Mouse (Mus musculus): Measurements from ENCODE around the gene Zpbp. TPM values are rescaled to one million over a fixed set of nuclear protein-coding genes. Genes with fewer than 3 reads are reported as not detected.

The Zpbp gene
- 0.64 and 0.74 TPM in 2 replicates for polyA plus RNA-seq (2015; fragmentation: Nextera tagmentation; extraction: Ambion mirVana)

- H3K4me2 ChIP-seq (replicated peaks): peak within 1 kb of the TSS; percentile 65
- H3K27me3 ChIP-seq: no peaks in the 10 kb centered on the region
- peak within 1 kb of the TSS; percentile 79 for H3K27ac ChIP-seq (replicated peaks)
- H3K4me1 ChIP-seq: no peaks in the 10 kb centered on the region; the same call in 1 of the 2 replicates
- H3K9me3 ChIP-seq (replicated peaks): no peaks in the 10 kb centered on the region
- H3K9ac ChIP-seq: peak within 1 kb of the TSS; percentile 63
- peak within 1 kb of the TSS; percentile 74 for H3K4me3 ChIP-seq (replicated peaks)
- H3K36me3 ChIP-seq: no peaks in the 10 kb centered on the region
- peak; percentile 94 for ATAC-seq (ENCODE audit: insufficient number of reproducible peaks, low FRiP score, low TSS enrichment, low read depth)
- WGBS: 3% methylated on average over 66 of the region's 66 CpGs
These were observed at the start of gene Zpbp, which contains the start of gene Spata48 for GRCm38 (mm10) chr11:11461635-11462560. TSS of gene Zpbp (minus strand) at chr11:11462408. TSS of gene Spata48 (plus strand) at chr11:11462094.

GRCm38 (mm10) chr11:11509413-11509812, 47.2 kb upstream of the Zpbp start:
- H3K4me3 ChIP-seq (replicated peaks): no peak overlapping the region
- no peaks in the 10 kb centered on the region for H3K27me3 ChIP-seq
- no peak for ATAC-seq (ENCODE audit: insufficient number of reproducible peaks, low FRiP score, low TSS enrichment, low read depth)
- WGBS: 62% methylated on average over 2 of the region's 2 CpGs
- no peak overlapping the region for H3K27ac ChIP-seq (replicated peaks)
- no peak overlapping the region for H3K4me2 ChIP-seq (replicated peaks)
- H3K9me3 ChIP-seq (replicated peaks): no peaks in the 10 kb centered on the region
- no peaks in the 10 kb centered on the region for H3K4me1 ChIP-seq
- no peaks in the 10 kb centered on the region for H3K36me3 ChIP-seq
- H3K9ac ChIP-seq: no peak overlapping the region

GRCm38 (mm10) chr11:11506187-11506586, 44.0 kb upstream of the Zpbp start:
- Histone ChIP-seq H3K4me3 (replicated peaks) (no peak overlapping the region), H3K9me3 (replicated peaks) (no peaks in the 10 kb centered on the region), H3K9ac (no peak overlapping the region), H3K27ac (replicated peaks) (no peak overlapping the region), H3K4me1 (no peaks in the 10 kb centered on the region), H3K36me3 (no peaks in the 10 kb centered on the region), H3K27me3 (no peaks in the 10 kb centered on the region), H3K4me2 (replicated peaks) (no peak overlapping the region)
- ATAC-seq (ENCODE audit: insufficient number of reproducible peaks, low FRiP score, low TSS enrichment, low read depth): no peak
- 65% methylated on average over 2 of the region's 2 CpGs for WGBS

GRCm38 (mm10) chr11:11499944-11500343, 37.7 kb upstream of the Zpbp start:
- H3K4me2 ChIP-seq (replicated peaks): no peak overlapping the region
- ATAC-seq (ENCODE audit: insufficient number of reproducible peaks, low FRiP score, low TSS enrichment, low read depth): no peak
- H3K9me3 ChIP-seq (replicated peaks): no peaks in the 10 kb centered on the region
- no peak overlapping the region for H3K9ac ChIP-seq
- no peaks in the 10 kb centered on the region for H3K36me3 ChIP-seq
- H3K4me3 ChIP-seq (replicated peaks): no peak overlapping the region
- no peaks in the 10 kb centered on the region for H3K4me1 ChIP-seq
- WGBS: 18% methylated on average over 10 of the region's 10 CpGs
- no peak overlapping the region for H3K27ac ChIP-seq (replicated peaks)
- no peaks in the 10 kb centered on the region for H3K27me3 ChIP-seq

- Histone ChIP-seq H3K27me3 (no peaks in the 10 kb centered on the region), H3K4me3 (replicated peaks) (no peak overlapping the region), H3K4me1 (no peaks in the 10 kb centered on the region), H3K9ac (no peak overlapping the region), H3K4me2 (replicated peaks) (no peak overlapping the region), H3K9me3 (replicated peaks) (no peaks in the 10 kb centered on the region), H3K27ac (replicated peaks) (no peak overlapping the region), H3K36me3 (no peaks in the 10 kb centered on the region)
- no peak for ATAC-seq (ENCODE audit: insufficient number of reproducible peaks, low FRiP score, low TSS enrichment, low read depth)
- 89% methylated on average over 2 of the region's 2 CpGs for WGBS
These were observed 33.5 kb upstream of the Zpbp start for GRCm38 (mm10) chr11:11495697-11496096.

- H3K9me3 ChIP-seq (replicated peaks): no peaks in the 10 kb centered on the region
- H3K4me2 ChIP-seq (replicated peaks): no peak overlapping the region
- H3K36me3 ChIP-seq: no peaks in the 10 kb centered on the region
- no peak for ATAC-seq (ENCODE audit: insufficient number of reproducible peaks, low FRiP score, low TSS enrichment, low read depth)
- no peak overlapping the region for H3K4me3 ChIP-seq (replicated peaks)
- no peak overlapping the region for H3K27ac ChIP-seq (replicated peaks)
- H3K27me3 ChIP-seq: no peaks in the 10 kb centered on the region
- WGBS: 60% methylated on average over 5 of the region's 5 CpGs
- no peak overlapping the region for H3K9ac ChIP-seq
- H3K4me1 ChIP-seq: no peaks in the 10 kb centered on the region
These were observed 29.8 kb upstream of the Zpbp start for GRCm38 (mm10) chr11:11492044-11492443.

- H3K27ac ChIP-seq (replicated peaks): no peak overlapping the region
- 54% methylated on average over 8 of the region's 8 CpGs for WGBS
- no peak overlapping the region for H3K4me2 ChIP-seq (replicated peaks)
- H3K4me1 ChIP-seq: no peaks in the 10 kb centered on the region
- no peaks in the 10 kb centered on the region for H3K36me3 ChIP-seq
- no peaks in the 10 kb centered on the region for H3K27me3 ChIP-seq
- no peak overlapping the region for H3K9ac ChIP-seq
- ATAC-seq (ENCODE audit: insufficient number of reproducible peaks, low FRiP score, low TSS enrichment, low read depth): no peak
- no peak overlapping the region for H3K4me3 ChIP-seq (replicated peaks)
- no peaks in the 10 kb centered on the region for H3K9me3 ChIP-seq (replicated peaks)
These were observed 22.2 kb upstream of the Zpbp start for GRCm38 (mm10) chr11:11484378-11484777.

- no peak overlapping the region for H3K4me3 ChIP-seq (replicated peaks)
- no peaks in the 10 kb centered on the region for H3K4me1 ChIP-seq
- no peaks in the 10 kb centered on the region for H3K27me3 ChIP-seq
- no peaks in the 10 kb centered on the region for H3K9me3 ChIP-seq (replicated peaks)
- no peak overlapping the region for H3K27ac ChIP-seq (replicated peaks)
- no peak overlapping the region for H3K4me2 ChIP-seq (replicated peaks)
- no peaks in the 10 kb centered on the region for H3K36me3 ChIP-seq
- no peak overlapping the region for H3K9ac ChIP-seq
- no peak for ATAC-seq (ENCODE audit: insufficient number of reproducible peaks, low FRiP score, low TSS enrichment, low read depth)
These were observed 6.7 kb upstream of the Zpbp start for GRCm38 (mm10) chr11:11468924-11469323.

GRCm38 (mm10) chr11:11462561-11462890, 318 bp upstream of the Zpbp start:
- H3K4me1 ChIP-seq: no peaks in the 10 kb centered on the region; the same call in 1 of the 2 replicates
- peak overlapping the region; percentile 65 for H3K4me2 ChIP-seq (replicated peaks)
- no peak overlapping the region; the same call in 1 of the 2 replicates for H3K27ac ChIP-seq (replicated peaks)
- H3K9ac ChIP-seq: 0 out of 2 replicates have a peak overlapping the region, but pooled peaks have one; percentile 63
- 83% methylated on average over 5 of the region's 5 CpGs for whole genome bisulfite sequencing
- no peak for ATAC-seq (ENCODE audit: insufficient number of reproducible peaks, low FRiP score, low TSS enrichment, low read depth)
- peak overlapping the region; percentile 74 for H3K4me3 ChIP-seq (replicated peaks)
- H3K36me3 ChIP-seq: no peaks in the 10 kb centered on the region
- H3K9me3 ChIP-seq (replicated peaks): no peaks in the 10 kb centered on the region
- no peaks in the 10 kb centered on the region for H3K27me3 ChIP-seq

GRCm38 (mm10) chr11:11455037-11455436, 7.2 kb downstream of the Zpbp start:
- 30% methylated on average over 2 of the region's 2 CpGs for WGBS
- Histone ChIP-seq H3K4me2 (replicated peaks) (no peak overlapping the region), H3K27ac (replicated peaks) (no peak overlapping the region), H3K36me3 (no peaks in the 10 kb centered on the region), H3K4me1 (no peaks in the 10 kb centered on the region), H3K9ac (no peak overlapping the region), H3K4me3 (replicated peaks) (no peak overlapping the region), H3K9me3 (replicated peaks) (no peaks in the 10 kb centered on the region), H3K27me3 (no peaks in the 10 kb centered on the region)
- no peak for ATAC-seq (ENCODE audit: insufficient number of reproducible peaks, low FRiP score, low TSS enrichment, low read depth)

- Histone ChIP-seq H3K4me1 (no peaks in the 10 kb centered on the region), H3K9ac (no peak overlapping the region), H3K4me2 (replicated peaks) (no peak overlapping the region), H3K27ac (replicated peaks) (no peak overlapping the region), H3K27me3 (no peaks in the 10 kb centered on the region), H3K36me3 (no peaks in the 10 kb centered on the region), H3K9me3 (replicated peaks) (no peaks in the 10 kb centered on the region), H3K4me3 (replicated peaks) (no peak overlapping the region)
- 68% methylated on average over 2 of the region's 2 CpGs for WGBS
- ATAC-seq (ENCODE audit: insufficient number of reproducible peaks, low FRiP score, low TSS enrichment, low read depth): no peak
These were observed 44.9 kb downstream of the Zpbp start for GRCm38 (mm10) chr11:11417356-11417755.

GRCm38 (mm10) chr11:11414188-11414587, 48.0 kb downstream of the Zpbp start:
- no peak overlapping the region for H3K27ac ChIP-seq (replicated peaks)
- no peaks in the 10 kb centered on the region for H3K36me3 ChIP-seq
- no peaks in the 10 kb centered on the region for H3K4me1 ChIP-seq
- no peak overlapping the region for H3K4me3 ChIP-seq (replicated peaks)
- H3K9ac ChIP-seq: no peak overlapping the region
- no peak for ATAC-seq (ENCODE audit: insufficient number of reproducible peaks, low FRiP score, low TSS enrichment, low read depth)
- 68% methylated on average over 5 of the region's 5 CpGs for WGBS
- no peak overlapping the region for H3K4me2 ChIP-seq (replicated peaks)
- H3K9me3 ChIP-seq (replicated peaks): no peaks in the 10 kb centered on the region
- H3K27me3 ChIP-seq: no peaks in the 10 kb centered on the region

Measured in embryonic facial prominence, embryonic 15.5 days (tissue).